Mouse (Mus musculus): Measurements from ENCODE around the gene Wscd2. TPM values are rescaled to one million over a fixed set of nuclear protein-coding genes. Genes with fewer than 3 reads are reported as not detected.

The Wscd2 gene
- 0.29 to 5.9 TPM (median 1.8 TPM) in 3 replicates for total RNA-seq (2017)

- no peak for ATAC-seq (replicated peaks; ENCODE audit: insufficient number of reproducible peaks, low FRiP score, low TSS enrichment, poor library complexity, severe bottlenecking)
Observed at GRCm38 (mm10) chr5:113490033-113490432, at the start of gene Wscd2. TSS of gene Wscd2 (plus strand) at chr5:113490333.

- ATAC-seq (replicated peaks; ENCODE audit: insufficient number of reproducible peaks, low FRiP score, low TSS enrichment, poor library complexity, severe bottlenecking) = no peak
Observed at GRCm38 (mm10) chr5:113442180-113442579, 48.0 kb upstream of the Wscd2 start.

- no peak for ATAC-seq (replicated peaks; ENCODE audit: insufficient number of reproducible peaks, low FRiP score, low TSS enrichment, poor library complexity, severe bottlenecking)
Observed at GRCm38 (mm10) chr5:113448023-113448734, 42.0 kb upstream of the Wscd2 start.

- no peak for ATAC-seq (replicated peaks; ENCODE audit: insufficient number of reproducible peaks, low FRiP score, low TSS enrichment, poor library complexity, severe bottlenecking)
Observed at GRCm38 (mm10) chr5:113449336-113449735, 40.8 kb upstream of the Wscd2 start.

GRCm38 (mm10) chr5:113452691-113453090 lies 37.4 kb upstream of the Wscd2 start:
- no peak for ATAC-seq (replicated peaks; ENCODE audit: insufficient number of reproducible peaks, low FRiP score, low TSS enrichment, poor library complexity, severe bottlenecking)

- no peak for ATAC-seq (replicated peaks; ENCODE audit: insufficient number of reproducible peaks, low FRiP score, low TSS enrichment, poor library complexity, severe bottlenecking)
Observed at GRCm38 (mm10) chr5:113453356-113453755, 36.8 kb upstream of the Wscd2 start.

- no peak for ATAC-seq (replicated peaks; ENCODE audit: insufficient number of reproducible peaks, low FRiP score, low TSS enrichment, poor library complexity, severe bottlenecking)
Observed at GRCm38 (mm10) chr5:113456020-113456419, 34.1 kb upstream of the Wscd2 start.

GRCm38 (mm10) chr5:113456756-113457155 lies 33.4 kb upstream of the Wscd2 start:
- no peak for ATAC-seq (replicated peaks; ENCODE audit: insufficient number of reproducible peaks, low FRiP score, low TSS enrichment, poor library complexity, severe bottlenecking)

GRCm38 (mm10) chr5:113457260-113457659 lies 32.9 kb upstream of the Wscd2 start:
- ATAC-seq (replicated peaks; ENCODE audit: insufficient number of reproducible peaks, low FRiP score, low TSS enrichment, poor library complexity, severe bottlenecking) = no peak

GRCm38 (mm10) chr5:113459942-113460341 lies 30.2 kb upstream of the Wscd2 start:
- no peak for ATAC-seq (replicated peaks; ENCODE audit: insufficient number of reproducible peaks, low FRiP score, low TSS enrichment, poor library complexity, severe bottlenecking)

GRCm38 (mm10) chr5:113461582-113461981 lies 28.6 kb upstream of the Wscd2 start:
- no peak for ATAC-seq (replicated peaks; ENCODE audit: insufficient number of reproducible peaks, low FRiP score, low TSS enrichment, poor library complexity, severe bottlenecking)

- no peak for ATAC-seq (replicated peaks; ENCODE audit: insufficient number of reproducible peaks, low FRiP score, low TSS enrichment, poor library complexity, severe bottlenecking)
Observed at GRCm38 (mm10) chr5:113461998-113462625, 28.0 kb upstream of the Wscd2 start.

- ATAC-seq (replicated peaks; ENCODE audit: insufficient number of reproducible peaks, low FRiP score, low TSS enrichment, poor library complexity, severe bottlenecking) = no peak
Observed at GRCm38 (mm10) chr5:113464731-113465130, 25.4 kb upstream of the Wscd2 start.

GRCm38 (mm10) chr5:113466536-113466935 lies 23.6 kb upstream of the Wscd2 start:
- no peak for ATAC-seq (replicated peaks; ENCODE audit: insufficient number of reproducible peaks, low FRiP score, low TSS enrichment, poor library complexity, severe bottlenecking)

- no peak for ATAC-seq (replicated peaks; ENCODE audit: insufficient number of reproducible peaks, low FRiP score, low TSS enrichment, poor library complexity, severe bottlenecking)
Observed at GRCm38 (mm10) chr5:113467072-113467471, 23.1 kb upstream of the Wscd2 start.

- no peak for ATAC-seq (replicated peaks; ENCODE audit: insufficient number of reproducible peaks, low FRiP score, low TSS enrichment, poor library complexity, severe bottlenecking)
Observed at GRCm38 (mm10) chr5:113467765-113468164, 22.4 kb upstream of the Wscd2 start.

- ATAC-seq (replicated peaks; ENCODE audit: insufficient number of reproducible peaks, low FRiP score, low TSS enrichment, poor library complexity, severe bottlenecking) = no peak
Observed at GRCm38 (mm10) chr5:113468625-113469024, 21.5 kb upstream of the Wscd2 start.

- ATAC-seq (replicated peaks; ENCODE audit: insufficient number of reproducible peaks, low FRiP score, low TSS enrichment, poor library complexity, severe bottlenecking) = no peak
Observed at GRCm38 (mm10) chr5:113469231-113469630, 20.9 kb upstream of the Wscd2 start.

GRCm38 (mm10) chr5:113469826-113470225 lies 20.3 kb upstream of the Wscd2 start:
- ATAC-seq (replicated peaks; ENCODE audit: insufficient number of reproducible peaks, low FRiP score, low TSS enrichment, poor library complexity, severe bottlenecking) = no peak

GRCm38 (mm10) chr5:113471417-113471816 lies 18.7 kb upstream of the Wscd2 start:
- no peak for ATAC-seq (replicated peaks; ENCODE audit: insufficient number of reproducible peaks, low FRiP score, low TSS enrichment, poor library complexity, severe bottlenecking)

Measured in monocyte, adult 5-6 weeks (primary cell).